Mouse (Mus musculus): ENCODE data around the gene Mrpl20.
"Not testable (repeated sequence)": the region's sequence is repeated elsewhere in the genome, so short reads cannot be mapped to it uniquely, and the experiment has no call there.

The Mrpl20 gene

GRCm38 (mm10) chr4:155777816-155778215, 24.9 kb upstream of the Mrpl20 start:
- in situ Hi-C loops (cut with MboI; ENCODE audit: low pct_unique_long_range_greater_than_20kb in 1 of 2, low sequenced_read_pairs in 2 of 2, unreplicated experiment in 1 of 2): no loop called here

DNA sequence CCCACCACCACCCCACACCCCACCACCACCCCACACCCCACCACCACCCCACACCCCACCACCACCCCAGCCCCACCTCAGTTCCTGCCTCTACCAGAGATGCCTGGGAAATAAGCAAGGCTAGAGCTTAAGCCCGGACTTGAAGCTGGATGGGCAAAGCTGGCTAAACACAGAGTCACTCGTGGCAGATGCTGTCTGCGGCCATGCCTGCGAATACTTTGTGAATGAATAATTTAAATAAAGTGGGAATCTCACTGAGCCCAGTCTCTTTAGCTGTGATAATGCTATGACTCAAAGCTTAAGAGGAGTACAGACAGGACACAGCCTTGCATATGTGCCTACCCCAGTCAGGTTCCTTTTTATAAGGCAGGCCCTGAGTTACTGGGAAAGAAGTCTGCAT, 23.2 kb upstream of the Mrpl20 start:
- in situ Hi-C loops (cut with MboI; ENCODE audit: low pct_unique_long_range_greater_than_20kb in 1 of 2, low sequenced_read_pairs in 2 of 2, unreplicated experiment in 1 of 2): no loop called here

- in situ Hi-C loops (cut with MboI; ENCODE audit: low pct_unique_long_range_greater_than_20kb in 1 of 2, low sequenced_read_pairs in 2 of 2, unreplicated experiment in 1 of 2): no loop called here
Measured at GRCm38 (mm10) chr4:155780895-155781294, 21.8 kb upstream of the Mrpl20 start.

DNA sequence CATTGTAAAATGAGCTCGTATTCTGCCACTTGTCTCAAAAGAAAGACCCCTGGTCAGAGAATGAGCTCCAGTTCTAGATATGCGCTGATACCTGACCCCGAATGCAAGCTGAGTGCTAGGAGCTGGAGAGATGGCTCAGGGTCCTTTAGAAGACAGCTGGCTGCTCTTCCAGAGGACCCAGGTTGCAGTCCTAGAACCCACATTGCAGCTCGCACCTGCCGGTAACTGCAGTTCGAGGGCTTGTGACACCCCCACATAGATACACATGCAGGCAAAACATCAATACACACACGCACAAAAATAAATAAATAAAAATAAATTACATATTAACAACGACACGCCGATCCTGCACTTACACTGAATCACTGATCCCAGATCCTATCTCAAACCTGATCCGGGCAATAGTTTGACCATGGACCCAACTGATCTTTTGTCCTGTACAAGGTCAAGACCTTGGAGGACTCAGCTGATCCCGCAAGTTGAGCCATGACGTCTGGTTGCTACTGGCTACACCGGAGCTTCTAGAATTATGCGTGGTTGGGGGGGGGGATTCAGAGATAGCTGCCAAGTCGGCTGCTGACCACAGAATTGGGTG, 19.1 kb upstream of the Mrpl20 start:
- in situ Hi-C loops (cut with MboI; ENCODE audit: low pct_unique_long_range_greater_than_20kb in 1 of 2, low sequenced_read_pairs in 2 of 2, unreplicated experiment in 1 of 2): no loop called here

- in situ Hi-C loops (cut with MboI; ENCODE audit: low pct_unique_long_range_greater_than_20kb in 1 of 2, low sequenced_read_pairs in 2 of 2, unreplicated experiment in 1 of 2): no loop called here
Measured at GRCm38 (mm10) chr4:155784081-155784701, 18.5 kb upstream of the Mrpl20 start.

DNA sequence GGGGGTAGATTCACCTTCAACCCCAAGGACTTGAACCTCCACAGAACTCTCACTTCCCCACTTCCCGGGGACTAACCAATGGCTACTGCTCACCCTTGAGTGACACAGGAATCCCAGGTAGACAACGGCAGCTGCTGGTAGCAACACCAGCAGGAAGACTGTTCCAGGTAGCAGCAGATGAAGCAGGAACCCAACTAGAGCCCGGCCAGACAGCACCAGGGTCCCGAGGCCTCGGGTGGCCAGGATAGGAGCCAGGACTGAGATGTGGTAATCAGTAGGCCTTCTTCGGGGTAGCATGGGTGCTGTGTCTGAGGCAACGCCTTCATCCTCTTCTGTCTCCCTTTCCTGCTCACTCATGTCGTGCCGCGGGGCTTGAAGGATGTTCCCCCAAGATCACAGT, 17.4 kb upstream of the Mrpl20 start:
- in situ Hi-C loops (cut with MboI; ENCODE audit: low pct_unique_long_range_greater_than_20kb in 1 of 2, low sequenced_read_pairs in 2 of 2, unreplicated experiment in 1 of 2): no loop called here

GRCm38 (mm10) chr4:155785819-155786218, 16.9 kb upstream of the Mrpl20 start, which contains the start of gene Tmem88b:
Tmem88b (minus strand) TSS chr4:155785874.
- in situ Hi-C loops (cut with MboI; ENCODE audit: low pct_unique_long_range_greater_than_20kb in 1 of 2, low sequenced_read_pairs in 2 of 2, unreplicated experiment in 1 of 2): no loop called here

GRCm38 (mm10) chr4:155788300-155788699, 14.4 kb upstream of the Mrpl20 start:
- in situ Hi-C loops (cut with MboI; ENCODE audit: low pct_unique_long_range_greater_than_20kb in 1 of 2, low sequenced_read_pairs in 2 of 2, unreplicated experiment in 1 of 2): no loop called here

- in situ Hi-C loops (cut with MboI; ENCODE audit: low pct_unique_long_range_greater_than_20kb in 1 of 2, low sequenced_read_pairs in 2 of 2, unreplicated experiment in 1 of 2): not testable (repeated sequence)
Measured at GRCm38 (mm10) chr4:155788833-155789232, 13.8 kb upstream of the Mrpl20 start.

GRCm38 (mm10) chr4:155790021-155790489, 12.6 kb upstream of the Mrpl20 start, which contains the start of gene Ankrd65:
Ankrd65 (plus strand) TSS chr4:155790439.
- in situ Hi-C loops (cut with MboI; ENCODE audit: low pct_unique_long_range_greater_than_20kb in 1 of 2, low sequenced_read_pairs in 2 of 2, unreplicated experiment in 1 of 2): no loop called here

DNA sequence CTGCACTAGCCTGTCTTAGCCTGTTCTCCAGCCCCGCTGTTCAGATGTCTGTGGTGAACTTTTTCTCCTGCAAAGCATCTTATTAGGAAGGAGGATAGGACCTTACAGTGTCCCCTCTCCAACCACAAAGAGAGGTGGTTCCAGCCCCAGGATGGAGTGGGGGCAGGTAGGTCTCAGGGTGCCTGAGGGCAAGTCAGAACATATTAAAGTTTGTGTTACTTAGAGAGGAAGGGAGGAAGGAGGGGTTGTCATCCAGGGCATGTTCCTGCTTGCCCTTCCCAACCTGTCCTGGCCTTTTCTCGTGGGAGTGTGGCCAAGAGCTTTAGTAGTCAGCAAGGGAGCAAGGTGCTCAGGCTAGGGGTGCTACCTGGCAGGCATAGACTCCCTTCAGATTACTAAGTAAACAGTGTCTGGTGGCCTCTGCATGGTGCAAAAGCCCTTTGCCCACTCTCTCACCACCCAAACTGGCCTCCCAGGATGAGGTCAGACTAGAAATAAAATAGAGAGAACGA, 12.0 kb upstream of the Mrpl20 start:
- in situ Hi-C loops (cut with MboI; ENCODE audit: low pct_unique_long_range_greater_than_20kb in 1 of 2, low sequenced_read_pairs in 2 of 2, unreplicated experiment in 1 of 2): no loop called here

GRCm38 (mm10) chr4:155791240-155791933, 11.3 kb upstream of the Mrpl20 start:
- in situ Hi-C loops (cut with MboI; ENCODE audit: low pct_unique_long_range_greater_than_20kb in 1 of 2, low sequenced_read_pairs in 2 of 2, unreplicated experiment in 1 of 2): no loop called here

- in situ Hi-C loops (cut with MboI; ENCODE audit: low pct_unique_long_range_greater_than_20kb in 1 of 2, low sequenced_read_pairs in 2 of 2, unreplicated experiment in 1 of 2): no loop called here
Measured at GRCm38 (mm10) chr4:155793730-155794129, 8.9 kb upstream of the Mrpl20 start.

DNA sequence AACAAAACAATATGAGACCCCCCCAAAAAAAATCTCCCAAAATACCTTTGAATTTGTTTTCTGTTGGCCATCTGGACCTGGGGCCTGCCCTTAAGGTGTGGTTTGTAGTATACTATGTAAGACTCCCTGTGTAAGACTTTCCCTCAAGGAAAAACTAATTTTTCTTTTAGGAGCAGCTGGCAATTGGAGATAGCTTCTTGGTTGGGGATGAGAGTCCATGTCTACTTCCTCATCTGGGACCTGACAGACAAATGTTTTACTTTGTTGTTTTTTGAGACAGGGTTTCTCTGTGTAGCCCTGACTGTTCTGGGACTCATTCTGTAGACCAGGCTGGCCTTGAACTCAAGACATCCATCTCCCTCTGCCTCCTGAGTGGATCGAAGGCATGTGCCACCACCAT, 603 bp upstream of the Mrpl20 start:
- in situ Hi-C loops (cut with MboI; ENCODE audit: low pct_unique_long_range_greater_than_20kb in 1 of 2, low sequenced_read_pairs in 2 of 2, unreplicated experiment in 1 of 2): no loop called here

DNA sequence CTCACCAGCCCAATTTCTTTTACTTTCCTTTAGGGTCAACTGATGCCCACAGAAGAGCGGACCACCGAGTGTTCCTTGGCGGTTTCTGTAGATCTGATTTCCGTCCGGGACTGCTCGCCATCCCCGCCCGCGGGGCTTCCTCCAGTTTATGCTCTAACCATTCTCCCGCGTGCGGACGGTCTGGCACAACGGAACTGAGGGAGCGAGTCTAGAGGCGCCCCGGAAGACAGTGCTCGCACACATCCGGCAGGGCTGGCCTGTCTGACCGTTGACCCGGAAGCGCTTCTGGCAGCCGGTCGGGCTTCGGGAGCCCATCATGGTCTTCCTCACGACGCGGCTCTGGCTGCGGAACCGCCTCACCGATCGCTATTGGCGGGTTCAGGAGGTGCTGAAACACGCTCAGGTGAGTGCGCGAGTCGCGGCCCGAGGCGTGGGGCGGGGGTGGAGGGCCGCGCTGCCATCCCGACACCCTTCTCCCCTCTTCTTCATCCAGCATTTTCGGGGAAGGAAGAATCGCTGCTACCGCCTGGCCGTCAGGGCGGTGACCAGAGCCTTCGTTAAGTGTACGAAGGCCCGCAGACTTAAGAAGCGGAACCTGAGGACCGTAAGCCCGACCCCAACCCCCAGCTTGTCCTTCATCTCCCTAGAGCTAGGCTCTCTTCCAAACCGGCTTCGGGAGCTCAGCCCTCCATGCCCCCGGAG, 813 bp downstream of the Mrpl20 start:
- in situ Hi-C loops (cut with MboI; ENCODE audit: low pct_unique_long_range_greater_than_20kb in 1 of 2, low sequenced_read_pairs in 2 of 2, unreplicated experiment in 1 of 2): no loop called here

GRCm38 (mm10) chr4:155807841-155808240, 5.2 kb downstream of the Mrpl20 start:
- in situ Hi-C loops (cut with MboI; ENCODE audit: low pct_unique_long_range_greater_than_20kb in 1 of 2, low sequenced_read_pairs in 2 of 2, unreplicated experiment in 1 of 2): no loop called here

DNA sequence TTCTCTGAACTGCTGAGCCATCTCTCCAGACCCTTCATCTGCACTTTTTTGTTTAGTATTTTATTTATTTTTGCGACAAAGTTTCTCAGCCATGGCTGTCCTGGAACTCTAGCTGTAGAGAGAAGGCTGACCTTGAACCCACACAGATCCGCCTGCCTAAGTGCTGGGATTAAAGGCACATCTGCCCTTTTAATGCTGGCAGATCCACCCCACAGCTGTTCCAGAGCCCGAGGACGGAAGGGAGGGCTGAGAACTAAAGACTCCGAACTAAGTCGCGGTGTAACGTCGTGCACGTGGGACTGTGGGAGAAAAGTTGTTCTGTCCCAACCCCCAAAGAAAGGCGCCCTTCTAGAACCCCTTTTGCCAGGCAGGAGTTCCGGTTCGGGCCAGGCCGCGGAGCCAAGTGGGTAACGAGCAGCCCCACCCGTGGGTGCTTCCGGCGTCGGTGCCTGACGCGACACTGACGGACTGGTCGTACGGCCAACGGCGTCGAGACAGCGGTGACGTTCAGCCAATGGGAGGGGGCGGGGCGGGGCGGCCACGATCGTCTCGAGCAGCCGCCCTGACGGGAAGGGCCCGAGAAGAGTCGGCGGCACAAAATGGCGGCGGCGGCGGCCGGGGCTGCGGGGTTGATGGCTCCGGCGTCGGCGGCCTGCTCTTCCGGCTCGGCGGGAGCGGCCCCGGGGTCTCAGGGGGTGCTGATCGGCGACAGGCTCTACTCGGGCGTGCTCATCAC, 9.4 kb downstream of the Mrpl20 start, which contains the start of gene Ccnl2:
Ccnl2 (plus strand) TSS at position 561 of the 736 bp plus-strand sequence.
- in situ Hi-C loops (cut with MboI; ENCODE audit: low pct_unique_long_range_greater_than_20kb in 1 of 2, low sequenced_read_pairs in 2 of 2, unreplicated experiment in 1 of 2): no loop called here

DNA sequence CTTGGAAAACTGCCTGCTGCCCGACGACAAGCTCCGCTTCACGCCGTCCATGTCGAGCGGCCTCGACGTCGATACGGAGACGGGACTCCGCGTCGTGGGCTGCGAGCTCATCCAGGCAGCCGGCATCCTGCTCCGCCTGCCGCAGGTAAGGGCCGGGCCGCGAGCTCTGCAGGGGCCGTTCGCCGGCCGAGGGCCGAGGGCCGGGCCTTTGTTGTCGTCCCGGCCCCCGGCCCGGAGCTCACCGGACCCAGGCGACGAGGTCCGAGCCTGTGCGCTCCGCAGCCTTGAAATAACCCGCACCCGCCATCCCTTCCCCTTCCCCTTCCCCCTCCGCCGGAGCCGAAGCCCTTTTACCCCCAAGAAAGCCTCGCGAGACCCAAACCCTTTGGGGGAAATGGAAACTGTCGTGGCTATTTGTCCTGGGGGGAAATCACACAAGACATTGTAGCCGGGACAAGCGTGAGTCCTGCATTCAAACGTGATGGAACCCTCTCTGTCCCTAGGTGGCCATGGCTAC, 10.0 kb downstream of the Mrpl20 start:
- in situ Hi-C loops (cut with MboI; ENCODE audit: low pct_unique_long_range_greater_than_20kb in 1 of 2, low sequenced_read_pairs in 2 of 2, unreplicated experiment in 1 of 2): no loop called here
